Mouse (Mus musculus) MEL (cell line): Measurements from ENCODE around the gene Gm10840. TPM values are rescaled to one million over a fixed set of nuclear protein-coding genes. Genes with fewer than 3 reads are reported as not detected.

Source experiments
- DNase-seq: peaks from one replicate; pipeline ENCODE4 v3.0.0; 2011; ENCODE audit warnings: low read depth, low spot score
- H3K27ac ChIP-seq: 2 replicates; pipeline ENCODE4 v1.5.1; 2012; ENCODE audit warnings: low read depth, mild to moderate bottlenecking, control low read depth, low read length, moderate library complexity; ENCODE audit not compliant: control insufficient read depth
- H3K27me3 ChIP-seq, 2 experiments: fragments of 150-350 bp in 1 of 2; sonication (generic) in 1 of 2; 2 replicates each; pipeline ENCODE4 v1.6.1; 2012; ENCODE audit warnings: low read length in 2 of 2, mild to moderate bottlenecking in 2 of 2, improper control_type of control experiment in 1 of 2, moderate library complexity in 1 of 2; ENCODE audit not compliant: insufficient read depth in 2 of 2, control insufficient read depth in 1 of 2
- H3K36me3 ChIP-seq, 2 experiments: 2 replicates each; pipeline ENCODE4 v1.6.1; 2012 to 2014; ENCODE audit warnings: low read length in 2 of 2, improper control_type of control experiment in 1 of 2, inconsistent platforms in 1 of 2, mild to moderate bottlenecking in 1 of 2; ENCODE audit not compliant: insufficient read depth in 2 of 2, control insufficient read depth in 1 of 2
- H3K4me1 ChIP-seq, 2 experiments: fragments of 150-350 bp in 1 of 2; sonication (generic) in 1 of 2; 2 replicates each; pipeline ENCODE4 v1.6.1; 2012; ENCODE audit warnings: low read length in 2 of 2, improper control_type of control experiment in 1 of 2, mild to moderate bottlenecking in 1 of 2; ENCODE audit not compliant: insufficient read depth in 2 of 2, control insufficient read depth in 1 of 2
- H3K4me3 ChIP-seq, 2 experiments: fragments of 150-350 bp in 1 of 2; sonication (generic) in 1 of 2; 2 replicates each; pipeline ENCODE4 v1.5.1; 2012; ENCODE audit warnings: low read depth in 2 of 2, low read length in 2 of 2, mild to moderate bottlenecking in 2 of 2, moderate library complexity in 2 of 2, control low read depth in 1 of 2, improper control_type of control experiment in 1 of 2; ENCODE audit not compliant: control insufficient read depth in 1 of 2, insufficient read depth in 1 of 2
- H3K79me2 ChIP-seq: 2 replicates; pipeline ENCODE4 v1.6.1; 2012; ENCODE audit warnings: mild to moderate bottlenecking, low read length, moderate library complexity; ENCODE audit not compliant: control insufficient read depth, poor library complexity, insufficient read depth
- H3K9ac ChIP-seq: 2 replicates; pipeline ENCODE4 v1.6.1; 2012; ENCODE audit warnings: low read depth, mild to moderate bottlenecking, control low read depth, low read length, moderate library complexity; ENCODE audit not compliant: control insufficient read depth, poor library complexity, severe bottlenecking
- H3K9me3 ChIP-seq: fragments of 150-350 bp; sonication (generic); replicated peaks from 2 replicates; pipeline ENCODE4 v1.6.1; 2012; ENCODE audit warnings: mild to moderate bottlenecking, low read length, improper control_type of control experiment, moderate library complexity; ENCODE audit not compliant: insufficient read depth
- CHD1 ChIP-seq: IDR thresholded peaks from 2 replicates; pipeline ENCODE4 v1.6.1; 2012; ENCODE audit warnings: low read depth, mild to moderate bottlenecking, inconsistent platforms, low read length, improper control_type of control experiment
- CTCF ChIP-seq, 3 experiments: IDR thresholded peaks in 2 of 3; conservative IDR thresholded peaks in 1 of 3; 2 replicates each; pipeline ENCODE4 v1.5.1; 2011 to 2012; ENCODE audit warnings: low read length in 3 of 3, low read depth in 2 of 3, mild to moderate bottlenecking in 2 of 3, improper control_type of control experiment in 1 of 3, inconsistent platforms in 1 of 3, mixed read lengths in 1 of 3, moderate library complexity in 1 of 3; ENCODE audit not compliant: control insufficient read depth in 1 of 3, insufficient read depth in 1 of 3, poor library complexity in 1 of 3, severe bottlenecking in 1 of 3
- E2F4 ChIP-seq: IDR thresholded peaks from 2 replicates; pipeline ENCODE4 v1.6.1; 2011; ENCODE audit warnings: low read depth, low read length, improper control_type of control experiment, borderline replicate concordance
- ELF1 ChIP-seq: IDR thresholded peaks from 2 replicates; pipeline ENCODE4 v1.6.1; 2014; ENCODE audit warnings: low read depth, mild to moderate bottlenecking, inconsistent platforms, low read length, improper control_type of control experiment, moderate library complexity
- EP300 ChIP-seq, 2 experiments: IDR thresholded peaks; 2 replicates each; pipeline ENCODE4 v1.6.1; 2011; ENCODE audit warnings: improper control_type of control experiment in 2 of 2, low read length in 2 of 2, low read depth in 1 of 2, mild to moderate bottlenecking in 1 of 2
- ETS1 ChIP-seq: IDR thresholded peaks from 2 replicates; pipeline ENCODE4 v1.6.1; 2012; ENCODE audit warnings: low read depth, mild to moderate bottlenecking, inconsistent platforms, low read length, improper control_type of control experiment, moderate library complexity
- GABPA ChIP-seq: IDR thresholded peaks from 2 replicates; pipeline ENCODE4 v1.6.1; 2012; ENCODE audit warnings: low read depth, mild to moderate bottlenecking, inconsistent platforms, low read length, improper control_type of control experiment, moderate library complexity
- HCFC1 ChIP-seq: IDR thresholded peaks from 2 replicates; pipeline ENCODE4 v1.6.1; 2012; ENCODE audit warnings: low read depth, mild to moderate bottlenecking, inconsistent platforms, low read length, improper control_type of control experiment, moderate library complexity
- JUND ChIP-seq: IDR thresholded peaks from 2 replicates; pipeline ENCODE4 v1.6.1; 2011; ENCODE audit warnings: low read depth, mild to moderate bottlenecking, improper control_type of control experiment, low read length
- KAT2A ChIP-seq: conservative IDR thresholded peaks from 2 replicates; pipeline ENCODE4 v1.6.1; 2012; ENCODE audit warnings: low read depth, low read length, improper control_type of control experiment, inconsistent platforms
- MAFK ChIP-seq: IDR thresholded peaks from 2 replicates; pipeline ENCODE4 v1.6.1; 2011; ENCODE audit warnings: low read depth, mild to moderate bottlenecking, low read length, improper control_type of control experiment, borderline replicate concordance
- MAX ChIP-seq: IDR thresholded peaks from 2 replicates; pipeline ENCODE4 v1.6.1; 2011; ENCODE audit warnings: low read length, improper control_type of control experiment
- MAZ ChIP-seq: IDR thresholded peaks from 2 replicates; pipeline ENCODE4 v1.6.1; 2012; ENCODE audit warnings: low read depth, mild to moderate bottlenecking, inconsistent platforms, low read length, improper control_type of control experiment
- MXI1 ChIP-seq: IDR thresholded peaks from 2 replicates; pipeline ENCODE4 v1.6.1; 2011; ENCODE audit warnings: mild to moderate bottlenecking, low read depth, low read length, improper control_type of control experiment
- MYB ChIP-seq: IDR thresholded peaks from 2 replicates; pipeline ENCODE4 v1.6.1; 2011; ENCODE audit warnings: mild to moderate bottlenecking, low read depth, low read length, improper control_type of control experiment
- MYC ChIP-seq: IDR thresholded peaks from 2 replicates; pipeline ENCODE4 v1.6.1; 2011; ENCODE audit warnings: low read depth, mild to moderate bottlenecking, low read length, improper control_type of control experiment, moderate library complexity
- NELFE ChIP-seq: IDR thresholded peaks from 2 replicates; pipeline ENCODE4 v1.6.1; 2011; ENCODE audit warnings: low read depth, low read length, improper control_type of control experiment
- POLR2A ChIP-seq, 2 experiments: IDR thresholded peaks; 2 replicates each; pipeline ENCODE4 v1.6.1; 2011 to 2012; ENCODE audit warnings: low read length in 2 of 2, mild to moderate bottlenecking in 2 of 2, control low read depth in 1 of 2, improper control_type of control experiment in 1 of 2, low read depth in 1 of 2, moderate library complexity in 1 of 2; ENCODE audit not compliant: control insufficient read depth in 1 of 2, insufficient read depth in 1 of 2, poor library complexity in 1 of 2
- POLR2AphosphoS2 ChIP-seq: IDR thresholded peaks from 2 replicates; pipeline ENCODE4 v1.6.1; 2011; ENCODE audit warnings: low read length, improper control_type of control experiment
- POLR2AphosphoS5 ChIP-seq: IDR thresholded peaks from 2 replicates; pipeline ENCODE4 v1.6.1; 2012; ENCODE audit warnings: low read depth, borderline replicate concordance, mild to moderate bottlenecking, inconsistent platforms, low read length, moderate library complexity, mixed read lengths
- RCOR1 ChIP-seq: IDR thresholded peaks from 2 replicates; pipeline ENCODE4 v1.6.1; 2012; ENCODE audit warnings: low read depth, mild to moderate bottlenecking, inconsistent platforms, low read length, improper control_type of control experiment
- SIN3A ChIP-seq: IDR thresholded peaks from 2 replicates; pipeline ENCODE4 v1.6.1; 2012; ENCODE audit warnings: low read length, improper control_type of control experiment, inconsistent platforms
- SMC3 ChIP-seq: IDR thresholded peaks from 2 replicates; pipeline ENCODE4 v1.6.1; 2011; ENCODE audit warnings: low read depth, low read length, improper control_type of control experiment
- TBP ChIP-seq: IDR thresholded peaks from 2 replicates; pipeline ENCODE4 v1.8.0; 2011; ENCODE audit warnings: low read depth, low read length, improper control_type of control experiment
- TCF12 ChIP-seq: IDR thresholded peaks from 2 replicates; pipeline ENCODE4 v1.6.1; 2014; ENCODE audit warnings: low read depth, mild to moderate bottlenecking, inconsistent platforms, low read length, improper control_type of control experiment, moderate library complexity
- UBTF ChIP-seq: IDR thresholded peaks from 2 replicates; pipeline ENCODE4 v1.6.1; 2012; ENCODE audit warnings: low read depth, mild to moderate bottlenecking, inconsistent platforms, low read length, improper control_type of control experiment, moderate library complexity, borderline replicate concordance; ENCODE audit not compliant: insufficient read depth
- USF1 ChIP-seq: IDR thresholded peaks from 2 replicates; pipeline ENCODE4 v1.6.1; 2014; ENCODE audit warnings: low read depth, mild to moderate bottlenecking, inconsistent platforms, low read length, improper control_type of control experiment, moderate library complexity
- USF2 ChIP-seq, 2 experiments: IDR thresholded peaks; 2 replicates each; pipeline ENCODE4 v1.6.1; 2011 to 2012; ENCODE audit warnings: improper control_type of control experiment in 2 of 2, low read length in 2 of 2, borderline replicate concordance in 1 of 2, inconsistent platforms in 1 of 2, low read depth in 1 of 2, mild to moderate bottlenecking in 1 of 2; ENCODE audit not compliant: insufficient read depth in 1 of 2
- ZC3H11A ChIP-seq: IDR thresholded peaks from 2 replicates; pipeline ENCODE4 v1.6.1; 2012; ENCODE audit warnings: low read depth, mild to moderate bottlenecking, inconsistent platforms, low read length, improper control_type of control experiment
- ZKSCAN1 ChIP-seq: IDR thresholded peaks from 2 replicates; pipeline ENCODE4 v1.6.1; 2012; ENCODE audit warnings: low read depth, mild to moderate bottlenecking, inconsistent platforms, low read length, improper control_type of control experiment, moderate library complexity
- ZMIZ1 ChIP-seq: IDR thresholded peaks from 2 replicates; pipeline ENCODE4 v1.6.1; 2012; ENCODE audit warnings: low read depth, mild to moderate bottlenecking, inconsistent platforms, low read length, improper control_type of control experiment, moderate library complexity
- polyA plus RNA-seq, 2 experiments: library from polyadenylated mRNA; stranded (reverse) in 1 of 2; unstranded in 1 of 2; fragments of >175 nt in 1 of 2; fragments of >200 nt in 1 of 2; gene quantifications; 2 replicates each; pipeline versions ENCODE4 v1.2.1 to v1.2.4; 2012; ENCODE audit warnings: low replicate concordance in 2 of 2, low read depth in 1 of 2; ENCODE audit not compliant: insufficient read length in 2 of 2, insufficient read depth in 1 of 2, missing spikeins in 1 of 2
- total RNA-seq: library from RNA; depleted of rRNA; stranded (reverse); fragments of 300-350 nt; gene quantifications from 2 replicates; pipeline ENCODE4 v1.2.3, GENCODE M21; 2012

Gene Gm10840
- total and polyA plus RNA-seq, 3 experiments = not detected

DNA sequence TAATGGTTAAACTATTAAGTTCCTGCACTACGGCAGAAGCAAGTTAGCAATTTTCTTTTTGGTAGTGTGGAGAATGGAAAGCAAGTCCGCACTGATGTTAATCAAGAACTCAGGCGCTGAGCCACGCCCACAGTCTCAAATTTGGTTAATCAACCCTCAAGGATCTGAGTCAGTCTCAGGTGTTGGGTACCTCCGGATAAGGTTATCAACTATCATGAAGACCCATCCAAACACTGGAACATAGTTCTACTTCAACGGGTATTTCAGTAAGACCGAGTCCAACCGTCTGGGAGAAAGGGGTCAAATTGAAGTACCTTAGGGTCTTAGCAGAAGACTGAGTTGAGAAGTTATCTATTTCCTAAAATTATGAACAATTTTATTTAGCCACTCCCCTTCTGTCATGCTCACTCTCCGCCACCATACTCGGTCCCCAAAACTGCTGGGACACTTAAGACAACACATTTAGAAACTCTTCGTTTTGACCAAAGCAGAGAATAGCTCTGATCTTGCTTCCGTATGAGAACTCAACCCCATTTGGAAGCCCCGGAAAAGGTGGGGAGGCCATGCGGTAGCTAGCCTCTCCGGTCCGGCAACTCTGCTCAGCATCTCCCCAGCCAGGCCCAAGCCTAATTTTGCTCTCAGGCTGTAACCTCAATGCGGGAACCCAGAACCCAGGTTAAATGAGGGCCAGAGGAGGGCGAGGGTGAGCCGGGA, 32.2 kb downstream of the Gm10840 start (continued):
- TF ChIP-seq ZKSCAN1 (no peak), ZC3H11A (no peak), TCF12 (no peak)

DNA sequence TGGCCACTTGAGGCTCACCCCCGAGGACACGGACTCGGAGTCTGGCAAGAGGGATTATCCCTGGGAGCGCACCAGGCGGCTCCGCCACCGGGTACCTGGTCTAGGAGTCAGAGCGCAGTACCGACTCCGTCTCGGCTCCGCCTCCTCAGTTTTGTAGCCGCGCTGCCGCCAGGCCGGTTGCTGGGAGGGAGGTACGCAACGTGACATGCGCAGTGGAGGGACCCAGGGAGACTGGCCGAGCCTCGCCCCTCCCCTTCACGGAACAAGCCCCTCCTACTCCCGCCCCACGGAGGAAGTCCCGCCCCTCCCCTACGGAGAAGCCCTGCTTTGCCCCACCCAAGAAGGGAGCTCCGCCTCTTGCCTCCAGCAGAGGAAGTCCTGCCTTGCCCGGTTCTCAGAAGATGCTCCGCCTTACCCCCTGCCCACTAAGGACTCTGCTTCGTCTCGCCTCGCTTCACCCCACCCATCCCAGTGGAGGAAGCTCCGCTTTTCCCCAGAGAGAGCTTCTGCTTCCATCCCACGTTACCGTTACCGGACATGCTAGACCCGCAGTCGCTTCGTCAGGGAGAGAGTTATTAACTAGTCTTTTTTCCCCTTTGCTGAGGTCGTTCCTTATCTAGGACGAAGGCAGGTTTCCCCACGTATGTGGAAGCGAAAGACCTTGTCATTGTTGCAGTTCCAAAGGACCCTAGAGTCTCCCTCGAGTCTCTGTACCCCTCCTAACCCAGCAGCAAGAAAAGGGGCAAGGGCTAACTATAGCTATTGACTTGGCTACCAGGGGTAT, 32.9 kb downstream of the Gm10840 start:
- peaks cover 11 to 20% of the 10 kb centered on the region in 2 experiments for H3K4me1 ChIP-seq
- H3K4me3 ChIP-seq = peak overlapping the region; percentile 74 to 89
- no peaks in the 10 kb centered on the region for H3K27me3 ChIP-seq
- peak overlapping the region; percentile 86 for H3K27ac ChIP-seq
- H3K9me3 ChIP-seq = no peaks in the 10 kb centered on the region
- peaks cover 3 to 24% of the 10 kb centered on the region in 2 experiments; a peak in 3 of 4 replicates for H3K36me3 ChIP-seq
- peaks cover 2% of the 10 kb centered on the region; the same call in 1 of the 2 replicates for H3K79me2 ChIP-seq
- DNase-seq = peak; percentile 99
- H3K9ac ChIP-seq = peak overlapping the region; percentile 82
- peak; percentile 42; the same call in 1 of the 2 replicates for TF ChIP-seq E2F4
- peak; percentile 74; the same call in 1 of the 2 replicates for TF ChIP-seq HCFC1
- 0 out of 6 replicates have a peak, but pooled peaks of 1 of the 3 experiments have one; percentile 0 for TF ChIP-seq CTCF (IDR thresholded peaks at IDR 0.05 in 2 of 3, conservative IDR thresholded peaks at IDR 0.05 in 1 of 3; ENCODE audit: control insufficient read depth in 1 of 3, insufficient read depth in 1 of 3, low read depth in 2 of 3, low read length in 3 of 3, poor library complexity in 1 of 3, severe bottlenecking in 1 of 3)
- peak; percentile 33; the same call in 1 of the 2 replicates for TF ChIP-seq ZKSCAN1
- peak; percentile 37; the same call in 1 of the 2 replicates for TF ChIP-seq ETS1
- no peak; the same call in 1 of the 2 replicates for TF ChIP-seq ZC3H11A
- peak; percentile 93; the same call in 1 of the 2 replicates for TF ChIP-seq ZMIZ1
- TF ChIP-seq POLR2AphosphoS2 = peak; percentile 95
- 0 out of 2 replicates have a peak, but pooled peaks have one; percentile 12 for TF ChIP-seq GABPA
- TF ChIP-seq MXI1 = no peak
- no peak for TF ChIP-seq KAT2A
- peak; percentile 75 for TF ChIP-seq ELF1
- no peak for TF ChIP-seq UBTF
- TF ChIP-seq SMC3 = peak; percentile 19; the same call in 1 of the 2 replicates
- peak; percentile 59 for TF ChIP-seq SIN3A
- TF ChIP-seq MAZ = peak; percentile 80; the same call in 1 of the 2 replicates
- peak; percentile 62; the same call in 1 of the 2 replicates for TF ChIP-seq MYC
- peak; percentile 38 for TF ChIP-seq MAX
- TF ChIP-seq MAFK = no peak
- TF ChIP-seq POLR2A (IDR thresholded peaks at IDR 0.05; ENCODE audit: control insufficient read depth in 1 of 2, insufficient read depth in 1 of 2, low read depth in 1 of 2, low read length in 2 of 2, poor library complexity in 1 of 2) = peak; percentile 91 to 97
- TF ChIP-seq JUND = 0 out of 2 replicates have a peak, but pooled peaks have one; percentile 15
- peak; percentile 39 to 62; a peak in 1 of 4 replicates for TF ChIP-seq EP300 (IDR thresholded peaks at IDR 0.05; ENCODE audit: low read depth in 1 of 2, low read length in 2 of 2)
- peak; percentile 65; the same call in 1 of the 2 replicates for TF ChIP-seq TBP
- peak; percentile 83 for TF ChIP-seq NELFE
- peak; percentile 34 for TF ChIP-seq USF1
- no peak for TF ChIP-seq POLR2AphosphoS5
- no peak for TF ChIP-seq USF2 (IDR thresholded peaks at IDR 0.05; ENCODE audit: borderline replicate concordance in 1 of 2, insufficient read depth in 1 of 2, low read depth in 1 of 2, low read length in 2 of 2)
- peak; percentile 31; the same call in 1 of the 2 replicates for TF ChIP-seq RCOR1
- peak; percentile 30; the same call in 1 of the 2 replicates for TF ChIP-seq CHD1
- TF ChIP-seq MYB = peak; percentile 56; the same call in 1 of the 2 replicates
